Mouse (Mus musculus) cerebellum, adult 9-11 months (tissue): ENCODE results near the gene Slc9a9.

Experiments
- DNase-seq: peaks from one replicate; pipeline ENCODE4 v3.0.0; 2022

The Slc9a9 gene

GRCm38 (mm10) chr9:95161699-95162098 is 492.0 kb downstream of the Slc9a9 start:
- DNase-seq, result no peak

GRCm38 (mm10) chr9:95166224-95166623 is 496.5 kb downstream of the Slc9a9 start:
- DNase-seq, result no peak

- DNase-seq, result no peak
These were observed 498.1 kb downstream of the Slc9a9 start for GRCm38 (mm10) chr9:95167806-95168205.

GRCm38 (mm10) chr9:95168487-95169008 is 498.8 kb downstream of the Slc9a9 start:
- peak; percentile 32 for DNase-seq

- no peak for DNase-seq
These were observed 508.5 kb downstream of the Slc9a9 start for GRCm38 (mm10) chr9:95178170-95178569.

- no peak for DNase-seq
These were observed 510.3 kb downstream of the Slc9a9 start for GRCm38 (mm10) chr9:95180005-95180404.

- no peak for DNase-seq
These were observed 510.9 kb downstream of the Slc9a9 start for GRCm38 (mm10) chr9:95180569-95180968.

GRCm38 (mm10) chr9:95181241-95182043 is 511.7 kb downstream of the Slc9a9 start:
- no peak for DNase-seq

- no peak for DNase-seq
These were observed 512.6 kb downstream of the Slc9a9 start for GRCm38 (mm10) chr9:95182272-95182671.

GRCm38 (mm10) chr9:95184453-95184852 is 514.7 kb downstream of the Slc9a9 start:
- no peak for DNase-seq

- no peak for DNase-seq
These were observed 516.1 kb downstream of the Slc9a9 start for GRCm38 (mm10) chr9:95185840-95186239.

GRCm38 (mm10) chr9:95186386-95187289 is 516.9 kb downstream of the Slc9a9 start:
- DNase-seq, result no peak

GRCm38 (mm10) chr9:95188362-95189217 is 518.9 kb downstream of the Slc9a9 start:
- DNase-seq, result no peak

GRCm38 (mm10) chr9:95189218-95189605 is 519.5 kb downstream of the Slc9a9 start:
- DNase-seq, result peak; percentile 17

GRCm38 (mm10) chr9:95191442-95191841 is 521.7 kb downstream of the Slc9a9 start:
- no peak for DNase-seq

GRCm38 (mm10) chr9:95192901-95193532 is 523.3 kb downstream of the Slc9a9 start:
- no peak for DNase-seq

GRCm38 (mm10) chr9:95193672-95194071 is 524.0 kb downstream of the Slc9a9 start:
- no peak for DNase-seq

- DNase-seq, result no peak
These were observed 524.4 kb downstream of the Slc9a9 start for GRCm38 (mm10) chr9:95194158-95194557.

GRCm38 (mm10) chr9:95207661-95208060 is 538.0 kb downstream of the Slc9a9 start:
- DNase-seq, result peak; percentile 17

GRCm38 (mm10) chr9:95208681-95209080 is 539.0 kb downstream of the Slc9a9 start:
- DNase-seq, result peak; percentile 40

GRCm38 (mm10) chr9:95220009-95220408 is 550.3 kb downstream of the Slc9a9 start:
- DNase-seq, result no peak

- DNase-seq, result no peak
These were observed 551.6 kb downstream of the Slc9a9 start for GRCm38 (mm10) chr9:95221310-95221709.
